Mouse (Mus musculus): ENCODE results near the gene Fastkd3.

DNA sequence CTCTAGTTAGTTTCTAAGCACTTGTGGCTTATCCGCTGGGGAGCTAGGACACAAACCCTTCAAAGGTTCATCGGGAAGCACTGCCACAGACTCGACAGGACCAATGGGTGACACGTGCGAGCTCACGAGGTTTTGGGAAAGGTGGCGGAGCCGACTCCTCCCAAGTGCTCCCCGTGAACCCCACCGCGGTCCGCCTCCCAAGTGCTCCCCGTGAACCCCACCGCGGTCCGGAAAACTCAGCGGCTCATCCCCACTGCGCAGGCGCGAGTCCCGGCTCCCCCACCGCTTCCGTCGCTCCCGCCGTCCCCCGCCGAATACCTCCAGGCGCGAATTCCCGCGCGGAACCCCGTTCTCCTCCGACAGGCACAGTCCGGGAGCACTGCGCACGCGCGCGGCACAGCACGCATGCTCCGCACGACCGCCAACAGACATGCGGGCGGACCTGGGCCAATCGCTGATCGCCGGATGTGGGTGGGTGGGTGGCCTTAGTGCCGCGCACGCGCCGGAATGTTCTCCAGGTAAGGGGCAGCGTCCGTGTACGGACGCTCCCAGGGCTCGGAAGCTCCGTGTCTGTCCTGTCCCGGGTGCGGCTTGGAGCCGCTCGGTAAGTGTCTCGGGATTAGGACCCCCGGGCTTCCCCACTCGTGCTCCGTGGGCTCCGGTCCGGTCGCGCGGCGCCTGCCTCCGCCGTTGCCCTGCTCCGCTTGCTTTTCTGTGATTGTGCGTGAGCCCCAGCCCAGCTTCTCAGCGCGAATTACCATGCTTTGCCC lies at the start of gene Fastkd3, which contains the start of gene Mtrr:
- TF ChIP-seq POLR2A (IDR thresholded peaks at IDR 0.05; ENCODE audit: low read depth, low read length) = peak; percentile 96
- peak; percentile 47 for TF ChIP-seq USF1 (IDR thresholded peaks at IDR 0.05; ENCODE audit: low read depth, low read length)
- TF ChIP-seq TBP (conservative IDR thresholded peaks at IDR 0.05; ENCODE audit: low read depth, low read length) = 0 out of 2 replicates have a peak, but pooled peaks have one; percentile 30
- no peak for TF ChIP-seq CTCF (conservative IDR thresholded peaks at IDR 0.05 in 1 of 2, IDR thresholded peaks at IDR 0.05 in 1 of 2; ENCODE audit: low read depth in 2 of 2, low read length in 2 of 2)
- TF ChIP-seq MAFK (IDR thresholded peaks at IDR 0.05; ENCODE audit: insufficient replicate concordance, low read length) = no peak
- no peak for TF ChIP-seq PAX5 (IDR thresholded peaks at IDR 0.05; ENCODE audit: low read length)
- TF ChIP-seq NELFE (IDR thresholded peaks at IDR 0.05; ENCODE audit: low read depth, low read length) = peak; percentile 91
- TF ChIP-seq E2F4 (IDR thresholded peaks at IDR 0.05; ENCODE audit: insufficient replicate concordance, low read depth, low read length) = peak; percentile 85; the same call in 1 of the 2 replicates
- TF ChIP-seq ZMIZ1 (IDR thresholded peaks at IDR 0.05; ENCODE audit: low read depth, low read length) = peak; percentile 38; the same call in 1 of the 2 replicates
- peak; percentile 81 for TF ChIP-seq TCF12 (IDR thresholded peaks at IDR 0.05; ENCODE audit: low read depth, low read length)
- TF ChIP-seq USF2 (conservative IDR thresholded peaks at IDR 0.05; ENCODE audit: low read depth, low read length) = no peak
- TF ChIP-seq ZNF384 (IDR thresholded peaks at IDR 0.05; ENCODE audit: low read depth, low read length) = no peak
